Mouse (Mus musculus) adrenal gland, postnatal 4 days (tissue): ENCODE measurements around the gene Nrsn2. TPM values are rescaled to one million over a fixed set of nuclear protein-coding genes. Genes with fewer than 3 reads are reported as not detected.

Experiments used
- DNase-seq, 2 experiments: peaks; one replicate each; pipeline ENCODE4 v3.0.0; 2021 to 2022; ENCODE audit warnings: low spot score in 2 of 2, mixed read lengths in 2 of 2
- long read RNA-seq, 2 experiments: library from polyadenylated mRNA; stranded (forward); transcript quantifications; one replicate each; pipeline ENCODE4 v2.0.0; 2021
- total RNA-seq, 2 experiments: library from RNA; stranded (reverse); gene quantifications; 2 replicates each; pipeline ENCODE4 v1.2.3; 2021

The Nrsn2 gene
- total RNA-seq: 1 to 10 TPM; 4.4 to 4.5 TPM
- long read RNA-seq, experiment 1, partial matches to known transcripts: 0 of 2 reads
- long read RNA-seq, experiment 1, other reads (novel, unspliced or antisense): 0 of 2 reads
- long read RNA-seq, experiment 2, partial matches to known transcripts: 0 of 6 reads
- long read RNA-seq, experiment 2, other reads (novel, unspliced or antisense): 2 of 6 reads

- DNase-seq: no peak
Observed at GRCm38 (mm10) chr2:152376345-152376741, at the start of gene Nrsn2. TSS of gene Nrsn2 (minus strand) at chr2:152376638.

DNA sequence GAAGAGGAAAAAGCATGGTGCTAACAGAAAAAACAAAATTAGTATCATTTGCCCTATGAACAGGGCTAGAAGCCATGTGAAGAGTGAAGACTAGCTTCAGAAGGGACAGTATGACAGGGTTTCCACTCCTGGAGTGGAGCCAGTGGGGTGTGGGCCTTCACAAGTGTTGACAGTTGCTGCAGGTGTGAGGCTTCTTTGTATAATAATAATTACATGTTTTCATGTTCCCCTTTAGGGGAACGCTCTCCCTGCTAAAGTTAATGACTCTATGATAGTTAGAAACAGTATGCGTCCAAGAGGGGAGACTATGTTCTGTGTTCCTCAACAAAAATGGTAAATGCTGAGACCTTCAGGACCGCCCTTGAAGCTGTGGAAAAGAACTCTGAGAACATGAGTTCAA is 39.3 kb upstream of the Nrsn2 start:
- DNase-seq: no peak

GRCm38 (mm10) chr2:152415287-152415686 is 38.8 kb upstream of the Nrsn2 start, which contains the start of gene 6820408C15Rik:
TSS of gene 6820408C15Rik (plus strand) at chr2:152415587.
- DNase-seq: no peak

- DNase-seq: peak; percentile 66 to 78
Observed at GRCm38 (mm10) chr2:152414591-152415165, 38.2 kb upstream of the Nrsn2 start, which contains the start of gene Zcchc3. TSS of gene Zcchc3 (minus strand) at chr2:152415027.

DNA sequence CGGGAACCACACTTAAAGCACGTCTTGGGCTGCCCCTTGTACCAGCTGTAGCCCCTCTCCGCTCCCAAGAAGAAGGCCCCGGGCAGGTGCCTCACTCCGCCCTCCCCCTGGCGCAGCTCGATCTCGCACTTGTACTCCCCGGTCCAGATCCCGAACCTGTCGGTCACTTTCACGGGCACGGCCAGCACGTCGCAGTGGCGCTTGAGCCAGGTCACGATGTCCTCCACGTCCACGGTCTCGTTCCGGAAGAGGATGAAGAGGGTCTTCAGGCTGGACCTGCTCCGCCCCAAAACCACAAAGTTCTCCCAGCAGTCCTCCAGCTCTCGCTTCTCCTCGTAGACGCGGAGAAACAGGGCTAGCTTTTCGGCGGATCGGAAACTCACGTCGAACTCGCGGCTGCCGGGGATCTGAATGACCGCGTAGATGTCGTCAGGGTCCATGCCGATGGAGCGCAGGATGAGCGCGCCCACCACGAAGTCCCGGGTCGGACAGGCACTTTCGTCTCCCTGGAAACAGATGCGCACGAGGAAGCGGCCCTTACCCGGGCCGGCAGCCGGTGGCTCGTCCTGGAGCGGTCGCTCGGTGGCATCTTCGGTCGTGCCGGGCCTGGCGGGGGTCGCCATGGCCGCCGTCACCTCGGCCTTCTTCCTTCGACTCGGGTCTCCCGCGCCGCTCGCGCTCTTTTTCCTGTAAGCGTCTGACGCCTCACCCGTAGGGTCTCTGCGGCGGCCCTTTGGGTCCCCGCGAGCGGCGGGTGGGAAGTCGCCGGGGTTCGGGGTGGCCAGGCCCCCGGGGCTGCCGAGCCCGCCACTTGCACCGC is 37.5 kb upstream of the Nrsn2 start:
- no peak for DNase-seq

GRCm38 (mm10) chr2:152413158-152413764 is 36.8 kb upstream of the Nrsn2 start:
- DNase-seq: no peak

- DNase-seq: no peak
Observed at GRCm38 (mm10) chr2:152412526-152413157, 36.2 kb upstream of the Nrsn2 start.

DNA sequence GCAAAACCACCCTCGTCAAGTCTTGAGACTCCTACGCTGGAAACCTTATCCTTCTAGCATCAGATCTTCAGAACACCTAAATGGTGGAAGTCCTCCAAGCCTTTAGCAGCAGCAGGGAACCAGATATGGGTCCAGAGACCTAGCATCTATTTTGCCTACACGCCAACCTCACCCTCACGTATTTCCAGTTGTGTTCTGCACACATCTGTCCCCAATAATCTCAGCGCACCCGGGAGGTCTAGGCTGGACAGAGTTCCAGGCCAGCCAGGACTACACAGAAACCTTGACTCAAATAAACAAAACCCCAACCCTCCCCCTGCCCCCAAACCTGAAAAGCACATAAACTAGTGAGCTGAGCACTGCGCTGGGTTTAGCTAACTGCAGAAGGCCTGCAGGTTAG is 35.0 kb upstream of the Nrsn2 start:
- DNase-seq: no peak

DNA sequence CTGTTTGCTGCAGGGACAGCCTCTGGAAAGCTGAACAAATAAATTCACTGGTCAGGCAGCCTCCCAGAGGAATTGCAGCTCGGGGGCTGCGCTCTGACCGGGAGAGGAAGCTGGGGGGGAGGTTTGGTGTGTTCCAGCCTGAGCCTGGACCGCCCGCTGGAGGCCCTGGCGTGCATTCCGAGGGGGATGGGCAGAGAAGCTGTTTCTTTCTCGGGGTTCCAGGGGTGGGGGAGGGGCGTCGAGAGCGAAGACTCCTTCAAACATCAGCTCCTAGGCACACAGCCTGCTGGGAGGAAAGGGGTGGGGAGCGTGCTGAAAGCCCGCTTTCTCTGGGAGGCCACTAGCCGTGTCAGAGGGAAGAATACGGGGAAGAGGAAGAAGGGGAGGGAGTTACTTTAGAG is 34.5 kb upstream of the Nrsn2 start:
- DNase-seq: peak in 1 of 2 experiments; percentile 58

DNA sequence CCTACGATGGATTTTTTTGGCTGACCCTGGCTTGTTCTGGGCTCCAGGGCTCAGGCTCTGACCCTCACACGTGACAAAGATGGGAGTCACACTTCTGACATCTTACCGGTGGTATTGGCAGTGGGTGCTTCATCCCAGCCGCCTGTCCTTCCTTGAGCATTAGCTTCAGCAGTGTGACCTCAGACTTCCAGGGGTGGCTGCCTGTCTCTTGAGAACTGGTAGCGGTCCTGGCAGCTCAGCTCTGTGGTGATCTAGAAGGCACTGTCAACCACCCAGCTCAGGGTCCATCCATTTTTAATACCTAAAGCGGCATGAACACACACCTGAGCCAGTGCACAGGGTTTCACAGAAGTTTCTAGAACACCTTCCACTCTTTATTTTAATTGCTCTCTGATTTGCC is 33.3 kb upstream of the Nrsn2 start:
- no peak for DNase-seq

DNA sequence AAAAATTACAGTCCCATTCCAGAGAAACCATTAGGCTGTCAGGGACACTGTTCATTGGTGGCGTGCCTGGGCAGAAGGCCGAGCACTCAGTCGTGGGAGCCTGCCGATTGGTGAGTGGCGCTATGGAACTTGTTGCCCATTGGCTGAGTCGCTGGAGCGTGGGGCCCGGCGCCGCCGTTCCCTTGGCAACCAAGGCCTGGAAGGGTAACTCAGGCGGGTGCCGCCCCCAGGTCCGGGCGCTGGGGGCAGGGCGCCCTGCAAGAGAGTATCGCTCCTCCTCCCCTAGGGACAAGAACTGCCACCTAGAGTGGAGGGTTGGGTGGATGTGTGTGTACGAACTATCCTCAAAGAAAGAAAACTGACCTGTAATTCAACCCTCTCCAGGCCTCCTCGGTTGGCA is 29.7 kb upstream of the Nrsn2 start:
- DNase-seq: peak; percentile 91 to 92

DNA sequence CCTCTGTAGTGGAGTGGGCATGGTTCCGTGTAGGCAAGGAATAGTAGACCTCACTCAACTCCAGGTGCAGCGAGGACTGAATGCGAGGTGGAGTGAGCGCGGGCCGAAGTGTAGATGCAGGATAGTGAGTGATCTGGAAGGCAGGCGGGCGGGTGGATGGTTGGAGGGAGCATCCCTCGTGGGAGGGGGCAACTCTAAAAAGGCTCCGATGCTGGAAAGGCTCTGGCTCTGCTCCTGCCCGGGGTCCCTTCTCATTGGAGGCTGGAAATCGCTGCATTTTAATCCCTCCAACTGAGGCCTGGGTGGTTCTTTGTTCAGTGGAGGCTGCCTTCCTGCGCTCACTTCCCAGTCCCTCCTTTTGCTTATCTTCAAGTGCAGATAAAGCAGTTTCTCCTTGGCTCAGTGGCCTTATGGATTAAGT is 22.7 kb upstream of the Nrsn2 start:
- no peak for DNase-seq

DNA sequence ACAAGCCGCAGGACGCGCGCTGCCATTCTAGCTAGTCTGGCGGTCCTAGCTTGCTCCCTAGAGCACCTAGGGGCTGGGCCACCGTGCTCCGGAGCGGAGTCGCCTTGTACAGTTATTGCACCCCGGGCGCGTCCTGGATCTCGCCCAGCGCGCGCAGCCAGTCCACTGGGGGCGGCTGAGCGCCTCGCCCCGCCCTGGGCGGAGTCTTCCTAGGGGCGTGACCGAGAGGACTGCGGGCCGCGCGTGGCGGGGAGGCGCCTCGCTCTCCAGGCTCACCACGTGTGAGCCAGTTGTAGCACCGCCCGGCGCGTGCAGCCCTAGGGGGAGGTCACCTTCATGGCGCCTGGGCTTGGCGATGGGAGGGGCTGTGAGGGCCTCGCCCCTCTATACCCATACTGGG is 22.3 kb upstream of the Nrsn2 start:
- DNase-seq: peak; percentile 88 to 91

DNA sequence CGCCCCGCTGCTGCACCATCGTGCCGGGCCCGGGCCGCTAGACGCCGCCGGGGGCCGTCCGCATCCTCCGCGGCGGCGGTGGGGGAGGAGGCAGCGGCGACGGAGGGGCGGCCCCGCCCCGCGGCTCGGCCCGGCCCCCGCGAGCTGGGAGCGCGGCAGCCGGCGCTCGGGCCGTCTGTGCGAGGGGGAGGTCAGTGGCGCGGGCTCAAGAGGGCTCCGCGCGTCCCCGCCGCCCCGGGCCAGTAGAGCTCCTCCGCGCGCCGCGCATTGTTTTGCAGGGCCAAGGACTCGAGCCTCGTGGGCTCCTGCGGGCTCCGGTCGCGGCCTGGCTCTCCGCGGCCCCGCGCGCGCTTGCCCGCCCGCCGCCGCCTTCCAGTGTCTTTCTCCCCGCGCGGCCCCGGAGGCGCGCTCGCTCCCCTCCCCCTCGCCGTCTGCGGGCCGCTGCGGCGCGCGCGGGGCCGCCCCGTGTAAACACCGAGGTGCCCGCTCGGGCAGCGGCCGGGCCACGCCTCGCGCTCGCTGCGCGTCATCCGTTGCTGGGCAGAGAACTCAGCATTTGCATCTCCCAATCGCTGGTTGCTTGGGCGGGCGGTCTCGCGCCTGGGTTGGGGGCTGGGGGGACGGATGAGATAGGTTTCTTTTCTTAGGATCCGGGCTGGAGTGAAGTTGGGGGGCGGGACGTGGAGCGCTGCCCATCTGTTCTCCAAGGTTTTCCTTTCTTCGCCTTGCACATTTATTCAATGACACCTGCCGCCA is 21.4 kb upstream of the Nrsn2 start, which contains the start of gene Sox12:
TSS of gene Sox12 (minus strand) at position 384 of the 756 bp plus-strand sequence.
- DNase-seq: peak; percentile 95

DNA sequence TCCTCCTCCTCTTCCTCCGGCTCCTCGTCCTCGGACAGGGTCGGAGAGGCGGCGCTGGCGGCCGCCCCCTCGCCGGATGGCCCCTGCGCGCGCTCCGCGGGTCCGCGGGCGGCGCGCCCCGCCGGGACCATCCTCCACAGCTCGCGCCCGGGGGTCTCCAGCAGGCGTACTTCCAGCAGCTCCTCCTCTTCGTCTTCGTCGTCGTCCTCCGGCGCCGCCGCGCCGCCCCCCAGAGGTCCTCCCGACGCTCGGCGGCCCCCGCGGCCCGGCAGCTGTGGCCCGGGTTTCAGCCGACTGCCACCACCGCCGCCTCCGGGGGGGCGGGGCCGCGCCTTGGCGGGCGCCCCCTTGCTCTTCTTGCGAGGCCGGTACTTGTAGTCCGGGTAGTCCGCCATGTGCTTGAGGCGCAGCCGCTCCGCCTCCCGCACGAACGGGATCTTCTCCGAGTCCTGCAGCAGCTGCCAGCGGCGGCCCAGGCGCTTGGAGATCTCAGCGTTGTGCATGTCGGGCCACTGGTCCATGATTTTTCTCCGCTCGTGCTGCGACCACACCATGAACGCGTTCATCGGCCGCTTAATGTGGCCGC is 20.7 kb upstream of the Nrsn2 start:
- peak; percentile 64 to 68 for DNase-seq

- DNase-seq: peak; percentile 60 to 88
Observed at GRCm38 (mm10) chr2:152396110-152397003, 19.9 kb upstream of the Nrsn2 start.

- no peak for DNase-seq
Observed at GRCm38 (mm10) chr2:152395271-152395920, 19.0 kb upstream of the Nrsn2 start.

GRCm38 (mm10) chr2:152393225-152394017 is 17.0 kb upstream of the Nrsn2 start:
- DNase-seq: no peak
